Mouse (Mus musculus): ENCODE data around the gene Gm20696. TPM values are rescaled to one million over a fixed set of nuclear protein-coding genes. Genes with fewer than 3 reads are reported as not detected.

Gm20696 gene
- polyA plus RNA-seq, 1 experiment from 2014 or later, result 6.0 TPM

- no peak for DNase-seq (ENCODE audit: low spot score)
- H3K9ac ChIP-seq (ENCODE audit: low read depth, low read length), result no peak overlapping the region
- no peaks in the 10 kb centered on the region for H3K9me3 ChIP-seq (ENCODE audit: control insufficient read depth, low read length)
- H3K27ac ChIP-seq (ENCODE audit: low read depth, low read length), result no peak overlapping the region
- no peak overlapping the region for H3K4me2 ChIP-seq (replicated peaks; ENCODE audit: low read depth, low read length)
- no peak for ATAC-seq (ENCODE audit: low FRiP score)
- H3K4me1 ChIP-seq (replicated peaks; ENCODE audit: control insufficient read depth, insufficient read depth, low read length), result no peaks in the 10 kb centered on the region
- no peak overlapping the region for H3K4me3 ChIP-seq (ENCODE audit: low read depth, low read length)
- H3K36me3 ChIP-seq (ENCODE audit: control insufficient read depth, insufficient read depth, low read length), result no peaks in the 10 kb centered on the region
- H3K27me3 ChIP-seq (ENCODE audit: control insufficient read depth, insufficient read depth, low read length), result no peaks in the 10 kb centered on the region
- 92% methylated on average over 8 of the region's 8 CpGs for WGBS
Observed at GRCm38 (mm10) chr6:99253331-99253730, 413.3 kb downstream of the Gm20696 start.

GRCm38 (mm10) chr6:99252816-99253215 is 413.8 kb downstream of the Gm20696 start:
- 92% methylated on average over 5 of the region's 5 CpGs for WGBS
- no peak for DNase-seq (ENCODE audit: low spot score)
- H3K27me3 ChIP-seq (ENCODE audit: control insufficient read depth, insufficient read depth, low read length), result no peaks in the 10 kb centered on the region
- no peak overlapping the region for H3K27ac ChIP-seq (ENCODE audit: low read depth, low read length)
- no peaks in the 10 kb centered on the region for H3K9me3 ChIP-seq (ENCODE audit: control insufficient read depth, low read length)
- H3K36me3 ChIP-seq (ENCODE audit: control insufficient read depth, insufficient read depth, low read length), result no peaks in the 10 kb centered on the region
- no peaks in the 10 kb centered on the region for H3K4me1 ChIP-seq (replicated peaks; ENCODE audit: control insufficient read depth, insufficient read depth, low read length)
- no peak overlapping the region for H3K4me2 ChIP-seq (replicated peaks; ENCODE audit: low read depth, low read length)
- no peak overlapping the region for H3K9ac ChIP-seq (ENCODE audit: low read depth, low read length)
- H3K4me3 ChIP-seq (ENCODE audit: low read depth, low read length), result no peak overlapping the region
- ATAC-seq (ENCODE audit: low FRiP score), result no peak

- no peak overlapping the region for H3K4me2 ChIP-seq (replicated peaks; ENCODE audit: low read depth, low read length)
- no peaks in the 10 kb centered on the region for H3K9me3 ChIP-seq (ENCODE audit: control insufficient read depth, low read length)
- no peak for ATAC-seq (ENCODE audit: low FRiP score)
- no peak overlapping the region for H3K4me3 ChIP-seq (ENCODE audit: low read depth, low read length)
- no peaks in the 10 kb centered on the region for H3K36me3 ChIP-seq (ENCODE audit: control insufficient read depth, insufficient read depth, low read length)
- 90% methylated on average over 4 of the region's 4 CpGs for WGBS
- no peak for DNase-seq (ENCODE audit: low spot score)
- no peak overlapping the region for H3K27ac ChIP-seq (ENCODE audit: low read depth, low read length)
- H3K27me3 ChIP-seq (ENCODE audit: control insufficient read depth, insufficient read depth, low read length), result no peaks in the 10 kb centered on the region
- no peak overlapping the region for H3K9ac ChIP-seq (ENCODE audit: low read depth, low read length)
- H3K4me1 ChIP-seq (replicated peaks; ENCODE audit: control insufficient read depth, insufficient read depth, low read length), result no peaks in the 10 kb centered on the region
Observed at GRCm38 (mm10) chr6:99251924-99252323, 414.7 kb downstream of the Gm20696 start.

DNA sequence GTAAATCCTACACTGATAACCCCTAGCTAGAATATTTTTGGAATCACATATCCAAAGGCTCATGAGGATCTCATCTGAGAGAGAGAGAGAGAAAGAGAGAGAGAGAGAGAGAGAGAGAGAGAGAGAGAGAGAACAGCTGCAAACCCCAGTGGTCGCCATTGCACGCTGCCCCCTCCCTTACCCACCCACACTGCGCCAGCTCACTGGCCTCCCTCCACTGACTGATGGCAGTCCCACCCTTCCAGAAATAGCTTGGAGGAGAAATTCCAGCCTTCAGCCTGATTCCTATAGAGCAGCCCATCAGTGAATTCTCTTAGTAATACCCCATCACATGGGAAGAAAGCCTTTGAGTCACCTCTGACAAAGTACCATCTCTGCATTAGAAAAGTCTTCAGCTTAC is 415.4 kb downstream of the Gm20696 start:
- Histone ChIP-seq H3K27me3 (ENCODE audit: control insufficient read depth, insufficient read depth, low read length) (no peaks in the 10 kb centered on the region), H3K9me3 (ENCODE audit: control insufficient read depth, low read length) (no peaks in the 10 kb centered on the region), H3K4me2 (replicated peaks; ENCODE audit: low read depth, low read length) (no peak overlapping the region), H3K4me1 (replicated peaks; ENCODE audit: control insufficient read depth, insufficient read depth, low read length) (no peaks in the 10 kb centered on the region), H3K4me3 (ENCODE audit: low read depth, low read length) (no peak overlapping the region), H3K27ac (ENCODE audit: low read depth, low read length) (no peak overlapping the region), H3K36me3 (ENCODE audit: control insufficient read depth, insufficient read depth, low read length) (no peaks in the 10 kb centered on the region), H3K9ac (ENCODE audit: low read depth, low read length) (no peak overlapping the region)
- DNase-seq (ENCODE audit: low spot score) (no peak), ATAC-seq (ENCODE audit: low FRiP score) (no peak)
- 89% methylated on average over 3 of the region's 3 CpGs for WGBS

GRCm38 (mm10) chr6:99249496-99250030 is 417.0 kb downstream of the Gm20696 start:
- H3K4me1 ChIP-seq (replicated peaks; ENCODE audit: control insufficient read depth, insufficient read depth, low read length), result no peaks in the 10 kb centered on the region
- no peaks in the 10 kb centered on the region for H3K27me3 ChIP-seq (ENCODE audit: control insufficient read depth, insufficient read depth, low read length)
- no peak overlapping the region for H3K27ac ChIP-seq (ENCODE audit: low read depth, low read length)
- no peak overlapping the region for H3K4me2 ChIP-seq (replicated peaks; ENCODE audit: low read depth, low read length)
- no peaks in the 10 kb centered on the region for H3K36me3 ChIP-seq (ENCODE audit: control insufficient read depth, insufficient read depth, low read length)
- DNase-seq (ENCODE audit: low spot score), result no peak
- H3K9me3 ChIP-seq (ENCODE audit: control insufficient read depth, low read length), result no peaks in the 10 kb centered on the region
- WGBS, result 75% methylated on average over 5 of the region's 5 CpGs
- ATAC-seq (ENCODE audit: low FRiP score), result no peak
- no peak overlapping the region for H3K4me3 ChIP-seq (ENCODE audit: low read depth, low read length)
- H3K9ac ChIP-seq (ENCODE audit: low read depth, low read length), result no peak overlapping the region

- Histone ChIP-seq H3K4me1 (replicated peaks; ENCODE audit: control insufficient read depth, insufficient read depth, low read length) (no peaks in the 10 kb centered on the region), H3K9me3 (ENCODE audit: control insufficient read depth, low read length) (no peaks in the 10 kb centered on the region), H3K4me3 (ENCODE audit: low read depth, low read length) (no peak overlapping the region), H3K27me3 (ENCODE audit: control insufficient read depth, insufficient read depth, low read length) (no peaks in the 10 kb centered on the region), H3K27ac (ENCODE audit: low read depth, low read length) (no peak overlapping the region), H3K36me3 (ENCODE audit: control insufficient read depth, insufficient read depth, low read length) (no peaks in the 10 kb centered on the region), H3K9ac (ENCODE audit: low read depth, low read length) (no peak overlapping the region), H3K4me2 (replicated peaks; ENCODE audit: low read depth, low read length) (no peak overlapping the region)
- WGBS, result 88% methylated on average over 8 of the region's 8 CpGs
- no peak for DNase-seq (ENCODE audit: low spot score)
- no peak for ATAC-seq (ENCODE audit: low FRiP score)
Observed at GRCm38 (mm10) chr6:99248396-99248795, 418.2 kb downstream of the Gm20696 start.

GRCm38 (mm10) chr6:99241625-99242395 is 424.8 kb downstream of the Gm20696 start:
- Histone ChIP-seq H3K4me2 (replicated peaks; ENCODE audit: low read depth, low read length) (no peak overlapping the region), H3K4me1 (replicated peaks; ENCODE audit: control insufficient read depth, insufficient read depth, low read length) (no peaks in the 10 kb centered on the region), H3K9me3 (ENCODE audit: control insufficient read depth, low read length) (no peaks in the 10 kb centered on the region), H3K36me3 (ENCODE audit: control insufficient read depth, insufficient read depth, low read length) (no peaks in the 10 kb centered on the region), H3K27me3 (ENCODE audit: control insufficient read depth, insufficient read depth, low read length) (no peaks in the 10 kb centered on the region), H3K9ac (ENCODE audit: low read depth, low read length) (no peak overlapping the region), H3K4me3 (ENCODE audit: low read depth, low read length) (no peak overlapping the region), H3K27ac (ENCODE audit: low read depth, low read length) (no peak overlapping the region)
- ATAC-seq (ENCODE audit: low FRiP score) (no peak), DNase-seq (ENCODE audit: low spot score) (no peak)
- 92% methylated on average over 10 of the region's 10 CpGs for WGBS

DNA sequence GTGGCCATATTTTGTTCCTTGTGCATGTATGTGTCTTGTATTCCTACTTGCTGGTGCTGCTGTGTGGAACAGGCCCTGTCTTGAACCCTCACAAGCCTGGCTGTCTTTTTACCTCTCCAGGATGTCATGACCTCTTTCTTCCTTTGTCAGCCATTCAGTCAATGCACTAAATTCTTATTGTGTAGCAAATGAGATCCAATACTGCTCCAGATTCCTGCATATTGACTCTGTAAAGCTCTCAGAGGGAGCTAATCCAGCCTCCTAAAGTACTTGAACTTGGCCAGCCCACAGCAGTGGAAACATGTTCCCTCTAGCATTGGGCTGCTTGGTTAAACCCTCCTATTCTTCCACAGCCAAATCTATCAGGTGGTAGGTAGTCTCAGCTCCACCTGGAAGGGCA is 425.8 kb downstream of the Gm20696 start:
- H3K27ac ChIP-seq (ENCODE audit: low read depth, low read length), result no peak overlapping the region
- no peaks in the 10 kb centered on the region for H3K9me3 ChIP-seq (ENCODE audit: control insufficient read depth, low read length)
- H3K36me3 ChIP-seq (ENCODE audit: control insufficient read depth, insufficient read depth, low read length), result no peaks in the 10 kb centered on the region
- no peak for DNase-seq (ENCODE audit: low spot score)
- no peak overlapping the region for H3K4me3 ChIP-seq (ENCODE audit: low read depth, low read length)
- ATAC-seq (ENCODE audit: low FRiP score), result no peak
- no peak overlapping the region for H3K9ac ChIP-seq (ENCODE audit: low read depth, low read length)
- H3K27me3 ChIP-seq (ENCODE audit: control insufficient read depth, insufficient read depth, low read length), result no peaks in the 10 kb centered on the region
- H3K4me1 ChIP-seq (replicated peaks; ENCODE audit: control insufficient read depth, insufficient read depth, low read length), result no peaks in the 10 kb centered on the region
- no peak overlapping the region for H3K4me2 ChIP-seq (replicated peaks; ENCODE audit: low read depth, low read length)

- no peaks in the 10 kb centered on the region for H3K27me3 ChIP-seq (ENCODE audit: control insufficient read depth, insufficient read depth, low read length)
- no peaks in the 10 kb centered on the region for H3K36me3 ChIP-seq (ENCODE audit: control insufficient read depth, insufficient read depth, low read length)
- H3K9me3 ChIP-seq (ENCODE audit: control insufficient read depth, low read length), result no peaks in the 10 kb centered on the region
- no peak for DNase-seq (ENCODE audit: low spot score)
- no peak overlapping the region for H3K4me3 ChIP-seq (ENCODE audit: low read depth, low read length)
- no peak overlapping the region for H3K9ac ChIP-seq (ENCODE audit: low read depth, low read length)
- ATAC-seq (ENCODE audit: low FRiP score), result no peak
- no peaks in the 10 kb centered on the region for H3K4me1 ChIP-seq (replicated peaks; ENCODE audit: control insufficient read depth, insufficient read depth, low read length)
- 90% methylated on average over 8 of the region's 8 CpGs for WGBS
- no peak overlapping the region for H3K4me2 ChIP-seq (replicated peaks; ENCODE audit: low read depth, low read length)
- H3K27ac ChIP-seq (ENCODE audit: low read depth, low read length), result no peak overlapping the region
Observed at GRCm38 (mm10) chr6:99235588-99235987, 431.0 kb downstream of the Gm20696 start.
